Mouse (Mus musculus): ENCODE results near the gene Dctd.

- TF ChIP-seq CTCF (IDR thresholded peaks at IDR 0.05; ENCODE audit: low read depth, low read length) (no peak), TAL1 (conservative IDR thresholded peaks at IDR 0.05; ENCODE audit: low read depth, low read length) (no peak), GATA1 (IDR thresholded peaks at IDR 0.05; ENCODE audit: borderline replicate concordance, low read length) (no peak), POLR2AphosphoS5 (IDR thresholded peaks at IDR 0.05; ENCODE audit: insufficient replicate concordance, low read depth, low read length) (no peak), GATA2 (IDR thresholded peaks at IDR 0.05; ENCODE audit: borderline replicate concordance, low read depth, low read length) (no peak)
Observed at GRCm38 (mm10) chr8:48122991-48123390, 24.1 kb downstream of the Dctd start.
